Mouse (Mus musculus): ENCODE data around the gene Mpst. TPM values are rescaled to one million over a fixed set of nuclear protein-coding genes. Genes with fewer than 3 reads are reported as not detected.

The Mpst gene
- 1.6 TPM in 2 replicates for polyA plus RNA-seq (2015; fragmentation: Nextera tagmentation; extraction: Ambion mirVana)

- Histone ChIP-seq H3K9me3 (no peaks in the 10 kb centered on the region), H3K27me3 (peaks cover 37% of the 10 kb centered on the region), H3K4me1 (peaks cover 51% of the 10 kb centered on the region), H3K4me3 (peak within 1 kb of the TSS; percentile 72), H3K36me3 (peaks cover 2% of the 10 kb centered on the region; the same call in 1 of the 2 replicates), H3K4me2 (replicated peaks) (peak within 1 kb of the TSS; percentile 97), H3K9ac (peak within 1 kb of the TSS; percentile 74), H3K27ac (peak within 1 kb of the TSS; percentile 88)
- WGBS, result under 1% methylated on average over 40 of the region's 40 CpGs
- ATAC-seq (ENCODE audit: low FRiP score, low read depth), result peak; percentile 91
Measured at GRCm38 (mm10) chr15:78406293-78406934, at the start of gene Mpst. Gene Mpst (plus strand): TSS chr15:78406416.

- Histone ChIP-seq H3K36me3 (no peaks in the 10 kb centered on the region), H3K4me1 (no peaks in the 10 kb centered on the region), H3K4me3 (no peak overlapping the region), H3K27ac (no peak overlapping the region), H3K9ac (no peak overlapping the region), H3K4me2 (replicated peaks) (no peak overlapping the region), H3K9me3 (peaks cover 4% of the 10 kb centered on the region), H3K27me3 (peaks cover 32% of the 10 kb centered on the region)
- no peak for ATAC-seq (ENCODE audit: low FRiP score, low read depth)
- WGBS, result 38% methylated on average over 2 of the region's 2 CpGs
Measured at GRCm38 (mm10) chr15:78365916-78366315, 40.3 kb upstream of the Mpst start.

- H3K9me3 ChIP-seq, result peaks cover 4% of the 10 kb centered on the region
- H3K4me2 ChIP-seq (replicated peaks), result no peak overlapping the region
- 77% methylated on average over 8 of the region's 8 CpGs for WGBS
- H3K9ac ChIP-seq, result no peak overlapping the region
- no peaks in the 10 kb centered on the region for H3K4me1 ChIP-seq
- H3K27me3 ChIP-seq, result peaks cover 32% of the 10 kb centered on the region
- no peak overlapping the region for H3K4me3 ChIP-seq
- H3K36me3 ChIP-seq, result no peaks in the 10 kb centered on the region
- no peak overlapping the region for H3K27ac ChIP-seq
- ATAC-seq (ENCODE audit: low FRiP score, low read depth), result no peak
Measured at GRCm38 (mm10) chr15:78366875-78367274, 39.3 kb upstream of the Mpst start.

- ATAC-seq (ENCODE audit: low FRiP score, low read depth), result no peak
- no peak overlapping the region for H3K4me3 ChIP-seq
- WGBS, result 55% methylated on average over 3 of the region's 3 CpGs
- H3K9ac ChIP-seq, result no peak overlapping the region
- H3K27ac ChIP-seq, result no peak overlapping the region
- H3K4me2 ChIP-seq (replicated peaks), result no peak overlapping the region
- no peaks in the 10 kb centered on the region for H3K4me1 ChIP-seq
- H3K36me3 ChIP-seq, result no peaks in the 10 kb centered on the region
- H3K27me3 ChIP-seq, result peaks cover 32% of the 10 kb centered on the region
- no peaks in the 10 kb centered on the region; the same call in 1 of the 2 replicates for H3K9me3 ChIP-seq
Measured at GRCm38 (mm10) chr15:78367811-78368210, 38.4 kb upstream of the Mpst start.

- WGBS, result 13% methylated on average over 8 of the region's 8 CpGs
- Histone ChIP-seq H3K27ac (no peak overlapping the region), H3K27me3 (peaks cover 32% of the 10 kb centered on the region), H3K4me2 (replicated peaks) (no peak overlapping the region), H3K9ac (no peak overlapping the region), H3K9me3 (no peaks in the 10 kb centered on the region; the same call in 1 of the 2 replicates), H3K4me1 (no peaks in the 10 kb centered on the region), H3K4me3 (no peak overlapping the region), H3K36me3 (no peaks in the 10 kb centered on the region)
- ATAC-seq (ENCODE audit: low FRiP score, low read depth), result no peak
Measured at GRCm38 (mm10) chr15:78368926-78369346, 37.3 kb upstream of the Mpst start.

- Histone ChIP-seq H3K4me1 (no peaks in the 10 kb centered on the region), H3K4me3 (no peak overlapping the region), H3K9me3 (no peaks in the 10 kb centered on the region; the same call in 1 of the 2 replicates), H3K27ac (no peak overlapping the region), H3K9ac (no peak overlapping the region), H3K4me2 (replicated peaks) (no peak overlapping the region), H3K36me3 (no peaks in the 10 kb centered on the region), H3K27me3 (peaks cover 32% of the 10 kb centered on the region)
- WGBS, result 88% methylated on average over 1 of the region's 1 CpGs
- ATAC-seq (ENCODE audit: low FRiP score, low read depth), result no peak
Measured at GRCm38 (mm10) chr15:78369641-78370040, 36.6 kb upstream of the Mpst start.

GRCm38 (mm10) chr15:78372796-78373195 lies 33.4 kb upstream of the Mpst start:
- H3K27me3 ChIP-seq, result peaks cover 22% of the 10 kb centered on the region
- H3K9me3 ChIP-seq, result no peaks in the 10 kb centered on the region; the same call in 1 of the 2 replicates
- H3K4me1 ChIP-seq, result no peaks in the 10 kb centered on the region
- H3K9ac ChIP-seq, result no peak overlapping the region
- no peak overlapping the region for H3K4me3 ChIP-seq
- H3K4me2 ChIP-seq (replicated peaks), result no peak overlapping the region
- no peak overlapping the region for H3K27ac ChIP-seq
- ATAC-seq (ENCODE audit: low FRiP score, low read depth), result no peak
- H3K36me3 ChIP-seq, result no peaks in the 10 kb centered on the region
- 59% methylated on average over 3 of the region's 3 CpGs for WGBS

GRCm38 (mm10) chr15:78374204-78374603 lies 32.0 kb upstream of the Mpst start:
- ATAC-seq (ENCODE audit: low FRiP score, low read depth), result no peak
- Histone ChIP-seq H3K27me3 (peaks cover 13% of the 10 kb centered on the region), H3K9me3 (peaks cover 2% of the 10 kb centered on the region; the same call in 1 of the 2 replicates), H3K4me2 (replicated peaks) (no peak overlapping the region), H3K9ac (no peak overlapping the region), H3K27ac (no peak overlapping the region), H3K36me3 (no peaks in the 10 kb centered on the region), H3K4me1 (no peaks in the 10 kb centered on the region), H3K4me3 (no peak overlapping the region)
- WGBS, result 71% methylated on average over 3 of the region's 3 CpGs

GRCm38 (mm10) chr15:78377859-78378258 lies 28.4 kb upstream of the Mpst start:
- no peak overlapping the region for H3K4me3 ChIP-seq
- H3K27ac ChIP-seq, result no peak overlapping the region
- H3K4me2 ChIP-seq (replicated peaks), result no peak overlapping the region
- ATAC-seq (ENCODE audit: low FRiP score, low read depth), result no peak
- 0 out of 2 replicates have a peak, but pooled peaks cover 6% of the 10 kb centered on the region for H3K9me3 ChIP-seq
- no peaks in the 10 kb centered on the region for H3K4me1 ChIP-seq
- no peak overlapping the region for H3K9ac ChIP-seq
- WGBS, result 84% methylated on average over 10 of the region's 10 CpGs
- H3K36me3 ChIP-seq, result no peaks in the 10 kb centered on the region
- no peaks in the 10 kb centered on the region for H3K27me3 ChIP-seq

GRCm38 (mm10) chr15:78378556-78378955 lies 27.7 kb upstream of the Mpst start:
- no peak for ATAC-seq (ENCODE audit: low FRiP score, low read depth)
- Histone ChIP-seq H3K4me2 (replicated peaks) (no peak overlapping the region), H3K4me1 (no peaks in the 10 kb centered on the region), H3K9ac (no peak overlapping the region), H3K4me3 (no peak overlapping the region), H3K36me3 (no peaks in the 10 kb centered on the region), H3K27me3 (no peaks in the 10 kb centered on the region), H3K27ac (no peak overlapping the region), H3K9me3 (0 out of 2 replicates have a peak, but pooled peaks cover 6% of the 10 kb centered on the region)
- WGBS, result 82% methylated on average over 10 of the region's 10 CpGs

- no peak for ATAC-seq (ENCODE audit: low FRiP score, low read depth)
- Histone ChIP-seq H3K4me3 (no peak overlapping the region), H3K36me3 (no peaks in the 10 kb centered on the region), H3K9ac (no peak overlapping the region), H3K27ac (no peak overlapping the region), H3K4me1 (no peaks in the 10 kb centered on the region), H3K4me2 (replicated peaks) (no peak overlapping the region), H3K9me3 (0 out of 2 replicates have a peak, but pooled peaks cover 6% of the 10 kb centered on the region), H3K27me3 (no peaks in the 10 kb centered on the region)
- 85% methylated on average over 2 of the region's 2 CpGs for whole genome bisulfite sequencing
Measured at GRCm38 (mm10) chr15:78380208-78380607, 26.0 kb upstream of the Mpst start.

GRCm38 (mm10) chr15:78380741-78381140 lies 25.5 kb upstream of the Mpst start:
- ATAC-seq (ENCODE audit: low FRiP score, low read depth), result no peak
- 71% methylated on average over 4 of the region's 4 CpGs for WGBS
- Histone ChIP-seq H3K9me3 (0 out of 2 replicates have a peak, but pooled peaks cover 6% of the 10 kb centered on the region), H3K4me3 (no peak overlapping the region), H3K27ac (no peak overlapping the region), H3K27me3 (no peaks in the 10 kb centered on the region), H3K9ac (no peak overlapping the region), H3K36me3 (no peaks in the 10 kb centered on the region), H3K4me1 (no peaks in the 10 kb centered on the region), H3K4me2 (replicated peaks) (no peak overlapping the region)

- Histone ChIP-seq H3K27me3 (no peaks in the 10 kb centered on the region), H3K9me3 (0 out of 2 replicates have a peak, but pooled peaks cover 6% of the 10 kb centered on the region), H3K4me3 (no peak overlapping the region), H3K27ac (no peak overlapping the region), H3K4me1 (no peaks in the 10 kb centered on the region), H3K9ac (no peak overlapping the region), H3K4me2 (replicated peaks) (no peak overlapping the region), H3K36me3 (no peaks in the 10 kb centered on the region)
- WGBS, result 90% methylated on average over 4 of the region's 4 CpGs
- ATAC-seq (ENCODE audit: low FRiP score, low read depth), result no peak
Measured at GRCm38 (mm10) chr15:78382115-78382514, 24.1 kb upstream of the Mpst start.

All from limb, embryonic 13.5 days (tissue).